Mouse (Mus musculus) forebrain, embryonic 15.5 days (tissue): Measurements from ENCODE around the gene H60b. TPM values are rescaled to one million over a fixed set of nuclear protein-coding genes. Genes with fewer than 3 reads are reported as not detected.
"Not testable (repeated sequence)": the region's sequence is repeated elsewhere in the genome, so short reads cannot be mapped to it uniquely, and the experiment has no call there.

Source experiments
- ATAC-seq: fragments of 200-750 bp; cut with Nextera tagmentation; replicated peaks from 2 replicates; pipeline ENCODE4 v1.8.0; 2017; ENCODE audit warnings: mild to moderate bottlenecking, moderate TSS enrichment, moderate library complexity
- H3K27ac ChIP-seq: fragments of 300-500 bp; sonication (generic); replicated peaks from 2 replicates; pipeline ENCODE4 v1.5.1; 2015; ENCODE audit warnings: mild to moderate bottlenecking, inconsistent platforms
- H3K27me3 ChIP-seq: fragments of 300-500 bp; sonication (generic); 2 replicates; pipeline ENCODE4 v1.6.1; 2015; ENCODE audit warnings: inconsistent platforms
- H3K36me3 ChIP-seq: fragments of 300-500 bp; sonication (generic); 2 replicates; pipeline ENCODE4 v1.6.1; 2015; ENCODE audit warnings: mild to moderate bottlenecking, inconsistent platforms
- H3K4me1 ChIP-seq: fragments of 300-500 bp; sonication (generic); 2 replicates; pipeline ENCODE4 v1.6.1; 2015; ENCODE audit warnings: inconsistent platforms
- H3K4me2 ChIP-seq: fragments of 300-500 bp; sonication (generic); replicated peaks from 2 replicates; pipeline ENCODE4 v1.6.1; 2015; ENCODE audit warnings: mild to moderate bottlenecking, inconsistent platforms
- H3K4me3 ChIP-seq: fragments of 300-500 bp; sonication (generic); 2 replicates; pipeline ENCODE4 v1.5.1; 2015; ENCODE audit warnings: mild to moderate bottlenecking, inconsistent platforms
- H3K9ac ChIP-seq: fragments of 300-500 bp; sonication (generic); replicated peaks from 2 replicates; pipeline ENCODE4 v1.6.1; 2015; ENCODE audit warnings: mild to moderate bottlenecking, inconsistent platforms
- H3K9me3 ChIP-seq: fragments of 300-500 bp; sonication (generic); 2 replicates; pipeline ENCODE4 v1.6.1; 2016; ENCODE audit warnings: inconsistent platforms
- whole genome bisulfite sequencing: fragments of 180-500 bp; shearing (Covaris S2); methylation state at CpG from one replicate; pipeline ENCODE4 v1.1.7; 2015; ENCODE audit warnings: mixed read lengths; 5-methylcytosine and 5-hydroxymethylcytosine counted together
- polyA plus RNA-seq: library from polyadenylated mRNA; unstranded; fragments of >200 nt; fragmentation: Nextera tagmentation; extraction: Ambion mirVana; gene quantifications from 2 replicates; pipeline ENCODE4 v1.2.1, GENCODE M21; 2015

The H60b gene
- polyA plus RNA-seq: 0.28 TPM in 1 of 2 replicates, not detected in the other

DNA sequence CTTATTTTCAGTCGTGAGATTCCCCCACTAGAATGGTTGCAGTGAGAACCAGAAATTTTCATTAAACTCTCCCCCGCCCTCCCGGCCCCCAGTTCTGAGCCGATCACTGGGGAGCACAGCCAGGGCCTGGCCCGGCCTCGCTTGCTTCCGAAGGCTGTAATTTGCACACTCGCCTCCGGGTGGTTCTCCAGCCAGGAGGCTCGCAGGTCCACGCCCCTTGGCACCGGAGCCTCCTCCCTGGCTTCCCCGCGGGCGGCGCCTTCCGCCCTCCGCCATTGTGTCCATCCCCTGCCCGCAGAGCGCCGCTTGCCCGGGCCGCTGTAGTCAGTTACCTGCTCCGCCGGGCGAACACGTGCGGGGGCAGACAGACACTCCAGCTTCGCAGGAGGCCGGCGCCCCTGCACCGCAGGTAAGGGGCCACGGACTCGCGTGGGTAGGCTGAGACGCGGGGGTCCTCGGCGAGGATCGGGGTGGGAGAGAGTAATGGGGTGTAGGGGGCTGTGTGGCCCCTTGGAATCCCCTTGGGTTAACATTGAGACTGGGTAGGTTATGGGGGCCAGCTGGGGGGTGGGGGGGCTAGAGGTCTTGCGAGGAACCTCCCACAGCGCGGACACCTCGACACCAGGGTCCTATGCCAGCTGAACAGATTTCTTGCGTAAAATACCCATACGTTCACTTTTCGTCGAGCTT, at the start of gene H60b, which contains the start of gene Raet1e:
TSS of gene H60b (plus strand) at position 277 of the 690 bp plus-strand sequence.
TSS of gene Raet1e (plus strand) at position 260 of the 690 bp plus-strand sequence.
- Histone ChIP-seq H3K4me3 (peak within 1 kb of the TSS; percentile 25), H3K4me1 (peaks cover 13% of the 10 kb centered on the region), H3K27me3 (peaks cover 63% of the 10 kb centered on the region), H3K4me2 (peak within 1 kb of the TSS; percentile 34)
- not testable (repeated sequence) for H3K36me3 ChIP-seq, H3K9me3 ChIP-seq, H3K9ac ChIP-seq, H3K27ac ChIP-seq
- WGBS: under 1% methylated on average over 48 of the region's 48 CpGs
- ATAC-seq: peak; percentile 52

DNA sequence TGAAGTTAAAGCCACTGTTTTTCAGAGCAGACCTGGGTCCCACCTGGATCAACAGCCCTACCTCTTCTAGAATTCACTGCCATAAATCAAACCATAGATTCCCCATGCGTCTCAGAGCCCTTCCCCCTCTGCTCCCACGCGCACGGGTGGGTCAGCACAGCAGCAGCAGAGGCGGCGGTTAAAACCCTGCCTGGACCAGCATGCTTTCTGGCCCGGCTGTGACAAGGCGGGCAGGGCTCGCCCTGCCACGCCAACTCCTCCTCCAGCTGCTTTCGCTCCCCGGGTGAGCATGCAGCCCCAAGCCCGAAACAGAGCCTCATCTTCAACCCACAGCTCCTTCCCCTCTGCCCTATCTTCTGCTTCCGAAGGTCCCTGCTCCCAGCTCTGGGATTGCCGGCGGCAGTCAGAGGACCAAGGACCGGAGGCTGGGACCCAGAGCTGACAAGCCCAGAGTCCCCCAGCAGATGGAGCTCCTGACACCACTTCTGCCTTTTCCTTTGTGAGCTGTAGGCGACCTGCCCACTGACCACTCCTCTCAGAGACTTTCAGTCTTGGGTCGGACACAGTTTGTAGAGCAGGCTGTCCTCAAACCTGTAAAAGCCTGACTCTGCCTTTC, 17.6 kb upstream of the H60b start:
- 1% methylated on average over 19 of the region's 19 CpGs for WGBS

DNA sequence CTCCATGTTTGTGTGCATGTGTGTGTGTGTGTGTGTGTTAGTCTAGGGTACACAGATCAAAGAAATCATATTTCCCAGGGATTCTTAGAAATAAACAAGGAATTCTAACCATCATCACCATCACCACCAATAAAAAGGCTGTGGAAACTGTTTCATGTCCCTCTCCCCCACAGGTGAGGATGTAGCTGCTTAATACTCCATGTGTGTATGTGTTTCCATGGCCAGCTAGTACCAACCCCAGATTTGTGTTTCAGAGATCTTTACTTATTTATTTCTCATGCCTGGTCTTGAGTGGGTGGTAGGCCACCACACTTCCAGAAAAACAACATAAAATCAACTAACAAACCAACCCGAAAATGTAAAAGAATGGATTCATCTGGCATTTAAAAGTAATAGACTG, 16.2 kb upstream of the H60b start:
- H3K36me3 ChIP-seq, H3K9me3 ChIP-seq, ATAC-seq, H3K27me3 ChIP-seq, H3K4me3 ChIP-seq, H3K4me1 ChIP-seq, H3K4me2 ChIP-seq, H3K27ac ChIP-seq, H3K9ac ChIP-seq: not testable (repeated sequence)
- 88% methylated on average over 1 of the region's 1 CpGs for WGBS

More for the DNA sequence above, 17.6 kb upstream of the H60b start:
- no peaks in the 10 kb centered on the region for H3K27me3 ChIP-seq
- H3K4me2 ChIP-seq: peak overlapping the region; percentile 80
- H3K4me3 ChIP-seq: peak overlapping the region; percentile 43
- ATAC-seq: peak; percentile 70
- H3K4me1 ChIP-seq: 0 out of 2 replicates have a peak, but pooled peaks cover 2% of the 10 kb centered on the region
- peak overlapping the region; percentile 60 for H3K9ac ChIP-seq
- H3K36me3 ChIP-seq: no peaks in the 10 kb centered on the region
- peaks cover 3% of the 10 kb centered on the region; the same call in 1 of the 2 replicates for H3K9me3 ChIP-seq
- H3K27ac ChIP-seq: no peak overlapping the region

GRCm38 (mm10) chr10:22142926-22143325, 15.5 kb upstream of the H60b start:
- no peaks in the 10 kb centered on the region for H3K27me3 ChIP-seq
- 0 out of 2 replicates have a peak, but pooled peaks cover 2% of the 10 kb centered on the region for H3K4me1 ChIP-seq
- no peak overlapping the region for H3K4me2 ChIP-seq
- WGBS: 68% methylated on average over 5 of the region's 5 CpGs
- H3K9ac ChIP-seq: no peak overlapping the region
- peaks cover 3% of the 10 kb centered on the region; the same call in 1 of the 2 replicates for H3K9me3 ChIP-seq
- ATAC-seq: no peak
- no peaks in the 10 kb centered on the region for H3K36me3 ChIP-seq
- no peak overlapping the region for H3K27ac ChIP-seq
- no peak overlapping the region for H3K4me3 ChIP-seq

DNA sequence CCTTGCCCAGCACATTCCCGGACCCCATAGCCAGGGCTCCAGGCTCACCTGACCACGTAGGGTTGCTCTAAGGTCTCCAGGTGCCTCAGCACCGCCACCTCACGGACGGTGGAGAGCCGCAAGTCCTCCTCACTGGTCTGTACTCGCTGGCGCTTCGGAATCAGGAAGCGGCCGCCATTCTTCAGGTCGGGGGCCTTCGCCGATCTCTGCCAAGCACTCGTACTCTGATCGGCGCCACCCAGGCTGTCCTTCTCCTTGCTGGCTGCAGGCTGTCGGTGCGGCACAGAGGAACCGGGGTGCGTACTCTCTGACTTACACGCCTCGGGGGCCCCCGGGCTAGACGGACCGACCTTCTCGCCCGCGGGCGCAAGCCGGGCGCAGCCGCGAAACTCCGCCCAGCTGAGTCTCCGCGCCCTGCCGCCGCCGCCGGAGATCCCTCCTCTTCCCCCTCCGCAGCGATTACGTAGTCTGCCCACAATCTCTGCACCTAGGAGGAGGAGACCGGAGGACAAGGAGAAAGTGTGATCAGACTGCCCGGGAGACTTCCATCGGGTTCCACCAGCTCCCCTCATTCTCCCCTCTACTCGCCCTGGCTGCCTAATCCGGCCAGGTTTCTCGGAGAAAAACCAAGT, 9.8 kb upstream of the H60b start:
- Histone ChIP-seq H3K4me2 (peak overlapping the region; percentile 88), H3K36me3 (no peaks in the 10 kb centered on the region), H3K9ac (peak overlapping the region; percentile 31), H3K9me3 (no peaks in the 10 kb centered on the region), H3K4me1 (peaks cover 30% of the 10 kb centered on the region), H3K27ac (no peak overlapping the region), H3K27me3 (peaks cover 21% of the 10 kb centered on the region), H3K4me3 (peak overlapping the region; percentile 51)
- under 1% methylated on average over 48 of the region's 50 CpGs for WGBS
- ATAC-seq: peak; percentile 73

- under 1% methylated on average over 37 of the region's 37 CpGs for WGBS
- Histone ChIP-seq H3K36me3 (no peaks in the 10 kb centered on the region), H3K9ac (peak within 1 kb of the TSS; percentile 31), H3K4me1 (peaks cover 32% of the 10 kb centered on the region), H3K4me2 (peak within 1 kb of the TSS; percentile 88), H3K27ac (no peak within 1 kb of the TSS), H3K9me3 (no peaks in the 10 kb centered on the region), H3K27me3 (peaks cover 21% of the 10 kb centered on the region), H3K4me3 (peak within 1 kb of the TSS; percentile 51)
- ATAC-seq: peak; percentile 50
These were observed 9.2 kb upstream of the H60b start, which contains the start of gene E030030I06Rik for GRCm38 (mm10) chr10:22149073-22149690. Gene E030030I06Rik (minus strand): TSS chr10:22149270.

- peak overlapping the region; percentile 51 for H3K4me3 ChIP-seq
- ATAC-seq: 0 out of 2 replicates have a peak, but pooled peaks have one; percentile 17
- WGBS: under 1% methylated on average over 50 of the region's 50 CpGs
- peaks cover 35% of the 10 kb centered on the region for H3K4me1 ChIP-seq
- H3K4me2 ChIP-seq: peak overlapping the region; percentile 88
- no peak overlapping the region for H3K9ac ChIP-seq
- no peaks in the 10 kb centered on the region for H3K36me3 ChIP-seq
- H3K27me3 ChIP-seq: peaks cover 22% of the 10 kb centered on the region
- H3K9me3 ChIP-seq: no peaks in the 10 kb centered on the region
- no peak overlapping the region for H3K27ac ChIP-seq
These were observed 8.5 kb upstream of the H60b start for GRCm38 (mm10) chr10:22149691-22150465.

DNA sequence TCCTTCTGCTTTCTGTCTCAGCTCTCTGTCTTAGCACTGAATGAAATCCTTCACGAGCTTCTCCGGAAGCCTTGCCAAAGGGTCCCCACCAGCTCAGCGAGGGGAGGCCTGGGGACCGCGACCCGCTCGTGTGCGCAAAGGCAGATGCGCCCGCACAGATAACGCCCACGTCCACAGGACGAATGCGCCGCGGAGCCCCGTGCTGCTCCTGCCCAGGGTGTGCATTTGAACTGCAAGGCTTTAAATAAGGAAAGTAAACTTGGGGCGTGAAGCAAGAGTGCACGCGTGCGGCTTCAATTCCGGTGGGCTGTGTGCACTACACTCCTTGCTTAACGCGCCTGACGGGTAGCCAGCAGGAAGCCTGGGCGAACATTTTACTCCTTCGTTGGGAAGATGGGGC, 7.8 kb upstream of the H60b start:
- WGBS: under 1% methylated on average over 27 of the region's 27 CpGs
- Histone ChIP-seq H3K27me3 (peaks cover 29% of the 10 kb centered on the region), H3K36me3 (no peaks in the 10 kb centered on the region), H3K9ac (no peak overlapping the region), H3K4me3 (peak overlapping the region; percentile 51), H3K4me1 (peaks cover 35% of the 10 kb centered on the region), H3K4me2 (peak overlapping the region; percentile 88), H3K9me3 (no peaks in the 10 kb centered on the region), H3K27ac (no peak overlapping the region)
- ATAC-seq: no peak

- not testable (repeated sequence) for H3K4me3 ChIP-seq, H3K4me2 ChIP-seq, H3K36me3 ChIP-seq, H3K27ac ChIP-seq, ATAC-seq, H3K9me3 ChIP-seq, H3K9ac ChIP-seq
- WGBS: under 1% methylated on average over 55 of the region's 55 CpGs
- Histone ChIP-seq H3K4me1 (peaks cover 35% of the 10 kb centered on the region), H3K27me3 (peaks cover 36% of the 10 kb centered on the region)
These were observed 7.1 kb upstream of the H60b start for GRCm38 (mm10) chr10:22151056-22151862.

- H3K9ac ChIP-seq, H3K27ac ChIP-seq, H3K36me3 ChIP-seq, ATAC-seq, H3K4me2 ChIP-seq, H3K4me3 ChIP-seq, H3K9me3 ChIP-seq: not testable (repeated sequence)
- H3K4me1 ChIP-seq: peaks cover 35% of the 10 kb centered on the region
- H3K27me3 ChIP-seq: peaks cover 44% of the 10 kb centered on the region
- 2% methylated on average over 11 of the region's 11 CpGs for WGBS
These were observed 6.3 kb upstream of the H60b start for GRCm38 (mm10) chr10:22151863-22152640.
